Mouse (Mus musculus): ENCODE data around the gene Hmgb1. TPM values are rescaled to one million over a fixed set of nuclear protein-coding genes. Genes with fewer than 3 reads are reported as not detected.

Hmgb1 gene
- total and polyA plus RNA-seq, 3 experiments = 517 to 576 (median 529) TPM

- Histone ChIP-seq H3K27me3 (ENCODE audit: insufficient read depth, low read length) (no peaks in the 10 kb centered on the region; the same call in 1 of the 2 replicates), H3K36me3 (replicated peaks) (peaks cover 2% of the 10 kb centered on the region), H3K4me3 (ENCODE audit: low read depth, low read length) (no peak overlapping the region), H3K4me1 (ENCODE audit: insufficient read depth, low read depth, low read length) (peaks cover 3% of the 10 kb centered on the region), H3K9me3 (replicated peaks) (no peaks in the 10 kb centered on the region)
- DNase-seq (ENCODE audit: low spot score) (no peak), ATAC-seq (ENCODE audit: extremely low read depth, insufficient number of reproducible peaks, low FRiP score, poor library complexity, severe bottlenecking) (no peak)
- TF ChIP-seq TAL1 (conservative IDR thresholded peaks at IDR 0.05; ENCODE audit: low read depth, low read length) = no peak
- no peak for TF ChIP-seq GATA1 (IDR thresholded peaks at IDR 0.05; ENCODE audit: borderline replicate concordance, low read length)
- TF ChIP-seq CTCF (IDR thresholded peaks at IDR 0.05; ENCODE audit: low read depth, low read length) = no peak
- no peak for TF ChIP-seq GATA2 (IDR thresholded peaks at IDR 0.05; ENCODE audit: borderline replicate concordance, low read depth, low read length)
- TF ChIP-seq POLR2AphosphoS5 (IDR thresholded peaks at IDR 0.05; ENCODE audit: insufficient replicate concordance, low read depth, low read length) = no peak
These were observed 13.3 kb downstream of the Hmgb1 start for GRCm38 (mm10) chr5:149170841-149171588.

GRCm38 (mm10) chr5:149168816-149169215 is 15.5 kb downstream of the Hmgb1 start:
- DNase-seq (ENCODE audit: low spot score) (no peak), ATAC-seq (ENCODE audit: extremely low read depth, insufficient number of reproducible peaks, low FRiP score, poor library complexity, severe bottlenecking) (no peak)
- Histone ChIP-seq H3K36me3 (replicated peaks) (no peaks in the 10 kb centered on the region), H3K4me1 (ENCODE audit: insufficient read depth, low read depth, low read length) (peaks cover 3% of the 10 kb centered on the region), H3K9me3 (replicated peaks) (no peaks in the 10 kb centered on the region), H3K27me3 (ENCODE audit: insufficient read depth, low read length) (no peaks in the 10 kb centered on the region; the same call in 1 of the 2 replicates), H3K4me3 (ENCODE audit: low read depth, low read length) (no peak overlapping the region)
- no peak for TF ChIP-seq GATA2 (IDR thresholded peaks at IDR 0.05; ENCODE audit: borderline replicate concordance, low read depth, low read length)
- no peak for TF ChIP-seq POLR2AphosphoS5 (IDR thresholded peaks at IDR 0.05; ENCODE audit: insufficient replicate concordance, low read depth, low read length)
- no peak for TF ChIP-seq TAL1 (conservative IDR thresholded peaks at IDR 0.05; ENCODE audit: low read depth, low read length)
- no peak for TF ChIP-seq CTCF (IDR thresholded peaks at IDR 0.05; ENCODE audit: low read depth, low read length)
- no peak for TF ChIP-seq GATA1 (IDR thresholded peaks at IDR 0.05; ENCODE audit: borderline replicate concordance, low read length)

GRCm38 (mm10) chr5:149168051-149168450 is 16.2 kb downstream of the Hmgb1 start:
- H3K27me3 ChIP-seq (ENCODE audit: insufficient read depth, low read length) = no peaks in the 10 kb centered on the region; the same call in 1 of the 2 replicates
- no peaks in the 10 kb centered on the region for H3K36me3 ChIP-seq (replicated peaks)
- TF ChIP-seq CTCF (IDR thresholded peaks at IDR 0.05; ENCODE audit: low read depth, low read length) (no peak), TAL1 (conservative IDR thresholded peaks at IDR 0.05; ENCODE audit: low read depth, low read length) (no peak), GATA2 (IDR thresholded peaks at IDR 0.05; ENCODE audit: borderline replicate concordance, low read depth, low read length) (no peak), POLR2AphosphoS5 (IDR thresholded peaks at IDR 0.05; ENCODE audit: insufficient replicate concordance, low read depth, low read length) (no peak), GATA1 (IDR thresholded peaks at IDR 0.05; ENCODE audit: borderline replicate concordance, low read length) (no peak)
- H3K4me3 ChIP-seq (ENCODE audit: low read depth, low read length) = no peak overlapping the region
- peaks cover 3% of the 10 kb centered on the region for H3K4me1 ChIP-seq (ENCODE audit: insufficient read depth, low read depth, low read length)
- ATAC-seq (ENCODE audit: extremely low read depth, insufficient number of reproducible peaks, low FRiP score, poor library complexity, severe bottlenecking) (no peak), DNase-seq (ENCODE audit: low spot score) (no peak)
- no peaks in the 10 kb centered on the region for H3K9me3 ChIP-seq (replicated peaks)

- H3K4me1 ChIP-seq (ENCODE audit: insufficient read depth, low read depth, low read length) = no peaks in the 10 kb centered on the region; the same call in 1 of the 2 replicates
- no peaks in the 10 kb centered on the region for H3K9me3 ChIP-seq (replicated peaks)
- no peak overlapping the region for H3K4me3 ChIP-seq (ENCODE audit: low read depth, low read length)
- ATAC-seq (ENCODE audit: extremely low read depth, insufficient number of reproducible peaks, low FRiP score, poor library complexity, severe bottlenecking) (no peak), DNase-seq (ENCODE audit: low spot score) (no peak)
- no peaks in the 10 kb centered on the region; the same call in 1 of the 2 replicates for H3K27me3 ChIP-seq (ENCODE audit: insufficient read depth, low read length)
- TF ChIP-seq TAL1 (conservative IDR thresholded peaks at IDR 0.05; ENCODE audit: low read depth, low read length) (no peak), POLR2AphosphoS5 (IDR thresholded peaks at IDR 0.05; ENCODE audit: insufficient replicate concordance, low read depth, low read length) (no peak), GATA1 (IDR thresholded peaks at IDR 0.05; ENCODE audit: borderline replicate concordance, low read length) (no peak), CTCF (IDR thresholded peaks at IDR 0.05; ENCODE audit: low read depth, low read length) (no peak), GATA2 (IDR thresholded peaks at IDR 0.05; ENCODE audit: borderline replicate concordance, low read depth, low read length) (no peak)
- H3K36me3 ChIP-seq (replicated peaks) = no peaks in the 10 kb centered on the region
These were observed 18.3 kb downstream of the Hmgb1 start for GRCm38 (mm10) chr5:149166011-149166410.

GRCm38 (mm10) chr5:149164881-149165280 is 19.4 kb downstream of the Hmgb1 start:
- DNase-seq (ENCODE audit: low spot score) = no peak

GRCm38 (mm10) chr5:149162890-149163289 is 21.4 kb downstream of the Hmgb1 start:
- Histone ChIP-seq H3K9me3 (replicated peaks) (no peaks in the 10 kb centered on the region), H3K4me3 (ENCODE audit: low read depth, low read length) (no peak overlapping the region), H3K36me3 (replicated peaks) (no peaks in the 10 kb centered on the region), H3K27me3 (ENCODE audit: insufficient read depth, low read length) (peaks cover 3% of the 10 kb centered on the region; the same call in 1 of the 2 replicates), H3K4me1 (ENCODE audit: insufficient read depth, low read depth, low read length) (no peaks in the 10 kb centered on the region; the same call in 1 of the 2 replicates)
- DNase-seq (ENCODE audit: low spot score) (no peak), ATAC-seq (ENCODE audit: extremely low read depth, insufficient number of reproducible peaks, low FRiP score, poor library complexity, severe bottlenecking) (no peak)
- TF ChIP-seq TAL1 (conservative IDR thresholded peaks at IDR 0.05; ENCODE audit: low read depth, low read length) = no peak
- TF ChIP-seq CTCF (IDR thresholded peaks at IDR 0.05; ENCODE audit: low read depth, low read length) = no peak
- TF ChIP-seq GATA1 (IDR thresholded peaks at IDR 0.05; ENCODE audit: borderline replicate concordance, low read length) = no peak
- no peak for TF ChIP-seq POLR2AphosphoS5 (IDR thresholded peaks at IDR 0.05; ENCODE audit: insufficient replicate concordance, low read depth, low read length)
- no peak for TF ChIP-seq GATA2 (IDR thresholded peaks at IDR 0.05; ENCODE audit: borderline replicate concordance, low read depth, low read length)

More at GRCm38 (mm10) chr5:149164881-149165280, 19.4 kb downstream of the Hmgb1 start:
- no peak overlapping the region for H3K4me3 ChIP-seq (ENCODE audit: low read depth, low read length)
- TF ChIP-seq GATA1 (IDR thresholded peaks at IDR 0.05; ENCODE audit: borderline replicate concordance, low read length) = no peak
- no peak for ATAC-seq (ENCODE audit: extremely low read depth, insufficient number of reproducible peaks, low FRiP score, poor library complexity, severe bottlenecking)
- H3K9me3 ChIP-seq (replicated peaks) = no peaks in the 10 kb centered on the region
- peaks cover 3% of the 10 kb centered on the region; the same call in 1 of the 2 replicates for H3K27me3 ChIP-seq (ENCODE audit: insufficient read depth, low read length)
- H3K4me1 ChIP-seq (ENCODE audit: insufficient read depth, low read depth, low read length) = no peaks in the 10 kb centered on the region; the same call in 1 of the 2 replicates
- no peaks in the 10 kb centered on the region for H3K36me3 ChIP-seq (replicated peaks)
